Mouse (Mus musculus) hindlimb bud, embryonic 11.5 days (tissue): Measurements from ENCODE around the gene Shisa6.

Experiments used
- DNase-seq: peaks from one replicate; pipeline ENCODE4 v3.0.0-alpha.2; 2012; ENCODE audit warnings: low read depth, low spot score; ENCODE audit errors: extremely low spot score

The Shisa6 gene

GRCm38 (mm10) chr11:66525371-66526045, at the start of gene Shisa6:
Shisa6 (minus strand) TSS chr11:66525964.
- no peak for DNase-seq

DNA sequence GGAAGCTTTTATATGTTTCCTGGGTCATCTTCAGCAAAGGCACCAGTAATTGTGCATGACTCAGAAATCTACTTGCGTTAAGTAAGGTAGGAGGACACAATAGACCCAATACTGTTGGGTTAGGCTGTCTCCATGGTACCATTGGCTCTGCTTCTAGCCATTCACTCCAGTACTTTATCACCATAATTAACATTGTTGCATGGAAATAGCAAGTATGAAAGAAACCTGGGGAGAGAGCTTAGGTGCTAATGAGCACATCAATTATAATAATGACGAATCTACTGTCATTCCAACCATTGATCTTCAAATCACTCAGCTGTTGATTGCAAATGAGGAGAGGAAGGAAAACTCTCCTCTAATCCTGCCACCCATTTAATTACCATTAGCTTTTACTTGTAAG, 48.1 kb upstream of the Shisa6 start:
- DNase-seq, result no peak

GRCm38 (mm10) chr11:66569045-66569444, 43.3 kb upstream of the Shisa6 start:
- DNase-seq, result no peak

GRCm38 (mm10) chr11:66568386-66568791, 42.6 kb upstream of the Shisa6 start:
- no peak for DNase-seq

GRCm38 (mm10) chr11:66567382-66567781, 41.6 kb upstream of the Shisa6 start:
- no peak for DNase-seq

DNA sequence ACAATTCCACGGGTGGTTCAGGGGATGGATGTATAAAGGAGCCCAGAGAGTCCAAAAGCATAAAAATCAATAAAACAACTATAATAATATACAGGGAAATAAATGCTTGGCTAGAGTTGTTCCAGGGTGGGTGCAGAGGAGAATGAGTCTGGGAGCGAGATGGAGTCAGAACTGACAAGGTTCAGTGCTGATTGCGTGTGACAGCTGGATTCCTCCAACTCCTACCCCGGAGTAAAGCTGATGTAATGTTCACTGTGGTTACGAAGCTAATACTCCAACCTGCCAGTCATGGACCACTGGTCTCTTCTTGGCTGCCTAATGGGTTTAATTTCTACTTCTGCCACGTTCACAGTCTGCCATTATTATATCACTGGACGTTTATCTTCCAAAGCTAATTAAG, 36.5 kb upstream of the Shisa6 start:
- no peak for DNase-seq

DNA sequence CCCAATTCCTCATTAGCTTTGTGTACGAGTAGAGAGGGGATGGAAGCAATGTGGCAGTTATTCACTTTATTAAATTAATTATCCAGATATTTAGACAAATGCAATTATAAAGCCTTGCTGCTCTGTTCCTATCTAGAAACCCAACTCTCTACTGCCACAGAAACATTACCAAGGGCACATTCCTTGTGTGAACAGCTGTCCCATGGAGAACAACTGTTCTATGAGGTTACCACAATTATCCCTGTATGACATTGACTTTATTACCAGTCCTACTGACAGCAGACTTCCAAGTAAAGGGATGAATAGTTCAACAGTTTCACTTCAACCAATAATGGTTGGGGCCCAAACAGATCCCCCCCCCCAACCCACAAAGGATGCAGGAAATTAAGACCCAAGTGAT, 12.1 kb upstream of the Shisa6 start:
- no peak for DNase-seq

DNA sequence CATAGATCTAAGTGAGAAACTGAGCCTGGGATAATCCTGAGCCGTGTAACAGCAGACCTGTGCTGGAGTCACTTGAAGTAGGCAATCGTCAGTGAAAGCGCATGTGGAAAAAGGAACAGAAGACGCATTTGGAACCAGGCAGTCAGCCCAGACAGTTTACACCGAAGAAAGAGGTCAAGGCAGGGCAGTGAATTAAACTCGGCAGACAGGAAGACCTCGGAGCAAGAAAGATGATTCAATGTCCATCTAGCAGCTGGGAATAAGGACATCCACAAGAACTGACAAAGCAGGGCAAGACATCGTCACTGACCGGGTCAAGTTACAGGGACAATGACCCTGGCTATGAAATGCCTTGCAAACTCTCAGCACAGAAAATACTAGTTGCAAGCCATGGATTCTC, 10.1 kb upstream of the Shisa6 start:
- no peak for DNase-seq

DNA sequence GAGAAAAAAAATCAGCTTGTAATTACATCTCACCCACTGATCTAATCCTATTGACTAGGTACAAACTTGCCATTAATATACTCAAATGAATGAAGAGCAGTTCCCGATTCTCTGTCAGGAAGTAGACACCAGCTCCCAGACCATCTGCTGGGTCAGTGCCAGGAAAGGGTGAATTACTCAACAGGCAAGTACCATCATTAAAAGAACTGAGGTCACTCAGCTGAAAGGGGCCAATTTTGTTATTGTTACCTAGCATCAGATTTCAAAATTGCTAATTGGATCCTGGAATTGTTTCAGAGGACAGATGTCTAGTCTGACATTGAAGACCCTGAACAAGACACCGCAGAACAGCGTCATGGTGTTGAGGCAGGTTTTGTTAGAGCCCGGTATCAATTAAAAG, 9.4 kb upstream of the Shisa6 start:
- no peak for DNase-seq

DNA sequence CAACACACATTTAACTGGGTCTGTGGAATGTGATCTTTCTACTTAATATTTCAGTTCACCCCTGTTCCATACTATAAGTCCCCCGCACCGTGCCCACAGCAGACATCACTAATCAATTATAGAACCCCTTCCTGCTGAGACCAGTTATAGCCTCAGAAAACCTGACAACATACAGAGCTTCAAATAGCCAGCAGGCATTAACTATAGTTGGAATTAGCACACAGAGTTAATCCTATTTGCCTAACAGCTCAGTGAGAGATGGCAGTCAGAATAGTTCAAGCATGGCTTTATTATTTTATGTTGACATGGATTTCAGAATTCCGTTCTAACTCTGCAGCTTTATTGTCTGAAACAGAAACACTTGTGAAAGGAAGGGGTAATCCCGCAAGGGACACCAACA, 8.5 kb upstream of the Shisa6 start:
- DNase-seq, result no peak

- no peak for DNase-seq
These were observed 2.4 kb upstream of the Shisa6 start for GRCm38 (mm10) chr11:66528146-66528545.

DNA sequence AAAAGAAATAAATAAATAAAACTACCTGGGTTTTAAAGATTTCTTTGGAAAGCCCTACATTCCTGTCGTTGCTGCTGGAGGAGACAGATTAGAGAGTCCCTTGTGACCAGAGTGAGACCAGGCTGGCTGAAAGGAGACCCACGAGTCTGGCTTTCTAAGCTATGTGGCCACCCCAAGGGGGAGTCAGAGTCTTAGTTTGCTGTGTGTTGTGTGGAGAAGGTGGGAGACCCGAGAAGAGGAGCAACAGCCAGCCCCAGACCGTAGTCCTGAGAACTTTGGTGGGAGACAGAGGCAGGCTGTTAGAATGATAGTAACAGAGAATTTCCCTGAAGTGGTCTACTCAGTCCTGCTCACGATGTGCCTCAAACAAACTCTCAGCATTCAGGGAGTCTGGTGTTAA, 1.6 kb upstream of the Shisa6 start:
- DNase-seq, result no peak

- DNase-seq, result no peak
These were observed 1.2 kb upstream of the Shisa6 start for GRCm38 (mm10) chr11:66526981-66527320.

DNA sequence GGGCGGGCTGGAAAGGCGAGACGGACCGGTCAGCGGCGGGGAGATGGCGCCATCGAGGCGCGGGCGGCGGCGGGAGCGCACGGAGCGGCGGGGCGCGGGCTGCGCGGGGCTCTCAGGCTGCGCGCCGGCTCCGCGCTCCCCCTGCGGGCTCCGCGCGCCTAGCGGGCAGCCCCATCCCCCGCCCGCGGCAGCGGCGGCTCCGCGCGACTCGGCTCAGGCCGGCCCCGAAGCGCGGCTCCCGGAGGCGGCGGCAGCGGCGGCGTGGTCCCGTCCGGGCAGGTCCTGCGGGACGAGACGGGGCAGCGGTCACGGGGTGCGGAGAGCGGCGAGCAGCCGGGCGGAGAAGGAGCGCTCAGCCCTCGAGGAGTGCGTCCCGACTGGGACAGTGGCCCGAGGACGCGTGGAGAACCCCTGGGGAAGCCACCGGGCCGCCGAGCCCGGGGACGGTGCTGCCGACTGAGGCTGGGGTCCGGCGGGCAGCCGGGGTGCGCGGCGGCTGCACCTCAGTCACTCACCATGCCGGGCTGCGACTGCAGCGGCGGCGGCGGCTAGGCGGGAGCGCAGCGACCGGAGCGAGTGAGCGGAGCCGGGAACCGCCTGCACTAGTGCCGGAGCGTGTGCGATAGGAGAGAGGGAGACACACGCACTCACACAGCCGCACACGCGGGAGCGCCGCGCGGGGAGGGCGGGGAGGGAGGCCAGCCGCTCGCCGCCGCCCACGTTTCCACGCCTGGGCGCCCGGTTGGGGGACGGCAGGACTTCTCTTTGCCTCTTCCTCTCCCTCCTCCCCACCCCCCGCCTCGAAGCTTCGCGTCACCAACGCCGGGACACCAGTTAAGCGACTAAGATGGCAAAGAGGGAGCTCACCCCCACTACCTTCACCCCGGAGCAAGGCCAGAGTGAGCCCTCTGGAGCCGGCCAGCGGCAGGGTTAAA, 549 bp upstream of the Shisa6 start:
- no peak for DNase-seq

DNA sequence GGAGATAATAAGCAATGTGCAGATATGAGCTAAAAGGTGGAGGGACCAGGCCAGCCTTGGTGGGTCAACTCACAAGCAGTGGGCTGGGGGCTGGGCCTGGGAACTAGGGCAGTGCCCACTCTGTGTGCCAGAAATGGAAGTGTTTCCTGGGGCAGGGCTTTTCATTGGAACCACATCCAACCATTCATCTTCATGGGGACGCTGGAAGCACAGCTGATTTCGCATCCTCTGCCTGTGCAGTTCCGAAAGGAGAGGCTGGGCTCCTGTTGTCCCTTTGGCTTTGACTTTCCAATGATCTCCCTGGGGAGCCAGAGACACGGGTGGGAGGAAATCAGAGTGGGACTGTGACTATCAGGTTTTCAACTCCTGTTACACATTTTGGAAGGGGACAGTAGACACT, 1.5 kb downstream of the Shisa6 start:
- DNase-seq, result no peak

- no peak for DNase-seq
These were observed 3.4 kb downstream of the Shisa6 start for GRCm38 (mm10) chr11:66522376-66522775.

GRCm38 (mm10) chr11:66519386-66519785, 6.4 kb downstream of the Shisa6 start:
- DNase-seq, result no peak

DNA sequence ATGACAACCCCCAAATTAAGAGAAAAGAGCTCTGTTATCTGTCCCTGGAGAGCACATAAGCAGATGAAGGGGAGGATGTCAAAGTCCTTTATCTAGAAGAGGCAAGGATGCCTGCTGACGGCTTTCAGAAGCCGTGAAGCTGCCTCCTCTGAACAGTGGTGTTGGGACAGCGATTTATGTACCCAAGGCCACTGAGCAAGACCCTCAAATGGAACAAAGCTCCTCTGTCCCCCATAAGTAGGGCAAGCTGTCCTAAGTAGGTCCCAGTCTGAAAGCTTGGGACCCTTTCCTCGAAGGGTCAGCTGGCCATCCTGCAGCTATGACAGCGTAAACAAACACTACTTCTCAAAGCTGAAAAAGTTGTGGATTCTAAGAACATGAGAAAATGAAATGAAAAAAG, 11.4 kb downstream of the Shisa6 start:
- no peak for DNase-seq

DNA sequence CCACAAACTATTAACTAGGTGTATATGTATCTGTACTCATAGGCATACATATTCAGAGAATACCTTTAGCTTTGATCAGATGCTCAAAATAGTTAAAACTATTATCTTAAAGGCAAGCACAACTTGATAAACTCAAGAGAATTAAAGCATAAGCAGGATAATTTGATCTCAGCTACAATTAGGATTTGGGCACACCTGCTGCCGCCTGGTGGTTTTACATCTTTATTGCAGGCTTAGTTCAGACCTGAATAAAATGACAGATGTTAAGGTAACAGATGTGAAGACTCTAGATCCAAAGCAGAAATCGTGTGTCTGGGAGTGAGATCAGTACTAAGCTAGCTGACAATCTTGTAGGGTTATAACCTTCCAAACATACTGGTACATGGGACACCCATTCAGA, 24.8 kb downstream of the Shisa6 start:
- no peak for DNase-seq

GRCm38 (mm10) chr11:66498857-66499445, 26.8 kb downstream of the Shisa6 start:
- DNase-seq, result no peak

- DNase-seq, result no peak
These were observed 29.5 kb downstream of the Shisa6 start for GRCm38 (mm10) chr11:66496235-66496634.

DNA sequence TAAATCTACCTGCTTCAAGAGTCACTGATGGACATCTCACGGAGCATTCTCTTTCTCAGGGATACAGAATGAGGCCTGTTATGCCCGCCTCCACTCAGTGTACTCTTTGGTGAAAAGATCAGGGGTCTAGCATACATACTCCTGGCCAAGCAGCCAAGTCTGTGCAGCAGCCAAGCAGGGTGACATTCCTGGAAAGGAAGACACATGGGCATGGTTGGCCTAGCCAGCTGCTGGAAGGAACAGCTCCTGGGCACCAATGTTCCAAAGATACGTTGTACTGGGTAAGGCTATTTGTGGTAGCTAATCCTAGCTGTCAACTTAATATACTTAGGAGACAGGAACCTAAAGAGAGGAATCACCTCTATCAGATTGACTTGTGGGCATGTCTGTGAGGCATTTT, 31.4 kb downstream of the Shisa6 start:
- DNase-seq, result no peak
